Mouse (Mus musculus): ENCODE measurements at regions not wholly inside any gene's neighbourhood (a gene's known extent, or its start where the extent isn't known, plus 50 kb on each side); places are given as distances from the start of the nearest gene placed in this dataset.

- H3K27me3 ChIP-seq (ENCODE audit: control insufficient read depth in 1 of 2, insufficient read depth in 2 of 2, low read length in 2 of 2) = no peaks in the 10 kb centered on the region
- no peak overlapping the region for H3K27ac ChIP-seq (ENCODE audit: control insufficient read depth, low read depth, low read length)
- no peak overlapping the region for H3K9ac ChIP-seq (ENCODE audit: control insufficient read depth, low read depth, low read length, poor library complexity, severe bottlenecking)
- H3K4me1 ChIP-seq (ENCODE audit: control insufficient read depth in 1 of 2, insufficient read depth in 2 of 2, low read length in 2 of 2) = no peaks in the 10 kb centered on the region
- H3K9me3 ChIP-seq (replicated peaks; ENCODE audit: insufficient read depth, low read length) = no peaks in the 10 kb centered on the region
- no peak for DNase-seq (ENCODE audit: low read depth, low spot score)
- H3K79me2 ChIP-seq (ENCODE audit: control insufficient read depth, insufficient read depth, low read length, poor library complexity) = no peaks in the 10 kb centered on the region
- H3K4me3 ChIP-seq (ENCODE audit: control insufficient read depth in 1 of 2, insufficient read depth in 1 of 2, low read depth in 2 of 2, low read length in 2 of 2) = no peak overlapping the region
- H3K36me3 ChIP-seq (ENCODE audit: control insufficient read depth in 1 of 2, insufficient read depth in 2 of 2, low read length in 2 of 2) = no peaks in the 10 kb centered on the region
- TF ChIP-seq JUND (IDR thresholded peaks at IDR 0.05; ENCODE audit: low read depth, low read length) = no peak
- TF ChIP-seq KAT2A (conservative IDR thresholded peaks at IDR 0.05; ENCODE audit: low read depth, low read length) = no peak
- no peak for TF ChIP-seq GABPA (IDR thresholded peaks at IDR 0.05; ENCODE audit: low read depth, low read length)
- no peak for TF ChIP-seq USF2 (IDR thresholded peaks at IDR 0.05; ENCODE audit: borderline replicate concordance in 1 of 2, insufficient read depth in 1 of 2, low read depth in 1 of 2, low read length in 2 of 2)
- no peak for TF ChIP-seq ZMIZ1 (IDR thresholded peaks at IDR 0.05; ENCODE audit: low read depth, low read length)
- TF ChIP-seq UBTF (IDR thresholded peaks at IDR 0.05; ENCODE audit: borderline replicate concordance, insufficient read depth, low read depth, low read length) = no peak
- no peak for TF ChIP-seq ZNF384 (IDR thresholded peaks at IDR 0.05; ENCODE audit: low read depth, low read length)
- TF ChIP-seq RCOR1 (IDR thresholded peaks at IDR 0.05; ENCODE audit: low read depth, low read length) = no peak
- TF ChIP-seq RAD21 (IDR thresholded peaks at IDR 0.05; ENCODE audit: low read depth, low read length) = no peak
- TF ChIP-seq USF1 (IDR thresholded peaks at IDR 0.05; ENCODE audit: low read depth, low read length) = no peak
- TF ChIP-seq HCFC1 (IDR thresholded peaks at IDR 0.05; ENCODE audit: low read depth, low read length) = no peak
- TF ChIP-seq MEF2A (IDR thresholded peaks at IDR 0.05; ENCODE audit: extremely low read depth, insufficient replicate concordance, low read depth, low read length, poor library complexity, severe bottlenecking) = no peak
- no peak for TF ChIP-seq ELF1 (IDR thresholded peaks at IDR 0.05; ENCODE audit: low read depth, low read length)
- no peak for TF ChIP-seq POLR2AphosphoS2 (IDR thresholded peaks at IDR 0.05; ENCODE audit: low read length)
- TF ChIP-seq ETS1 (IDR thresholded peaks at IDR 0.05; ENCODE audit: low read depth, low read length) = no peak
- no peak for TF ChIP-seq TBP (IDR thresholded peaks at IDR 0.05; ENCODE audit: low read depth, low read length)
- no peak for TF ChIP-seq BHLHE40 (IDR thresholded peaks at IDR 0.05; ENCODE audit: borderline replicate concordance, low read depth, low read length)
Observed at GRCm38 (mm10) chr13:31303194-31303593, 252.7 kb upstream of the Foxq1 start.

GRCm38 (mm10) chr13:31304286-31304865, 251.6 kb upstream of the Foxq1 start:
- no peaks in the 10 kb centered on the region for H3K4me1 ChIP-seq (ENCODE audit: control insufficient read depth in 1 of 2, insufficient read depth in 2 of 2, low read length in 2 of 2)
- H3K27ac ChIP-seq (ENCODE audit: control insufficient read depth, low read depth, low read length) = no peak overlapping the region
- no peaks in the 10 kb centered on the region for H3K27me3 ChIP-seq (ENCODE audit: control insufficient read depth in 1 of 2, insufficient read depth in 2 of 2, low read length in 2 of 2)
- no peaks in the 10 kb centered on the region for H3K79me2 ChIP-seq (ENCODE audit: control insufficient read depth, insufficient read depth, low read length, poor library complexity)
- TF ChIP-seq TAL1 (IDR thresholded peaks at IDR 0.05; ENCODE audit: low read length) = no peak
- no peak for TF ChIP-seq ZKSCAN1 (IDR thresholded peaks at IDR 0.05; ENCODE audit: low read depth, low read length)
- no peak for TF ChIP-seq CHD1 (IDR thresholded peaks at IDR 0.05; ENCODE audit: low read depth, low read length)
- no peak for TF ChIP-seq MAX (IDR thresholded peaks at IDR 0.05; ENCODE audit: low read length)
- H3K4me3 ChIP-seq (ENCODE audit: control insufficient read depth in 1 of 2, insufficient read depth in 1 of 2, low read depth in 2 of 2, low read length in 2 of 2) = no peak overlapping the region
- no peak for DNase-seq (ENCODE audit: low read depth, low spot score)
- H3K9me3 ChIP-seq (replicated peaks; ENCODE audit: insufficient read depth, low read length) = no peaks in the 10 kb centered on the region
- H3K36me3 ChIP-seq (ENCODE audit: control insufficient read depth in 1 of 2, insufficient read depth in 2 of 2, low read length in 2 of 2) = no peaks in the 10 kb centered on the region
- H3K9ac ChIP-seq (ENCODE audit: control insufficient read depth, low read depth, low read length, poor library complexity, severe bottlenecking) = no peak overlapping the region
